Mouse (Mus musculus) olfactory bulb, adult 2 months (tissue): ENCODE measurements around the gene Cacnb3.

Experiments used
- CTCF ChIP-seq: fragments of 200-500 bp; IDR thresholded peaks from 2 replicates; pipeline ENCODE4 v1.5.1; 2012; ENCODE audit warnings: low read depth, mild to moderate bottlenecking, low read length, moderate library complexity; ENCODE audit not compliant: insufficient read depth
- POLR2A ChIP-seq: fragments of 200-500 bp; IDR thresholded peaks from 2 replicates; pipeline ENCODE4 v1.6.1; 2012; ENCODE audit warnings: mild to moderate bottlenecking, low read depth, low read length, moderate library complexity; ENCODE audit not compliant: insufficient read depth

- TF ChIP-seq POLR2A (no peak), CTCF (no peak)
These were observed 16.7 kb downstream of the Cacnb3 start for GRCm38 (mm10) chr15:98647308-98647707.
